Comparison of ENCODE assay signal across 16 mouse cellular contexts in the genomic region with DNA sequence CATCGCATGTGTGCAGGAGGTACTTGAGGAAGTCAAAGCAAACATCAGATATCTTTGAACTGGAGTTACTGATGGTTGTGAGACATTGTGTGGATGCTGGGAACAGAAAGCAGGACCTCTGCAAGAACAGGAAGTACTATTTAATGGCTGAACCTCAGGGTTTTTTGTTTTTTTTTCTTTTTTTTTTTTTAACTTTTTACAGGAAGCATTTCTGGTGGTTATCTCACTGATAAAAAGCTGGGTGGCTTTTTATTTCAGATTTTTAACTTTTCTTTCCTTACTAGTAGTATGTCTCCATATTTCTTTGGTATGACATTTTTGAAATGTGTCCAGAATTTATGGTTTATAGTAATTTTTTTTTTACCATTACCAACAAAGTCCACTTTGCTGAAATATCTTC.
"Had no signal": no experiment of that assay in that cellular context is flagged by ENCODE, and none has a peak within 500 bp of the region (broad histone marks: within the 10 kb centered on the region; RNA-seq: fewer than 3 reads in every experiment).

No protein-coding gene starts in this region.

- H3K9me3 ChIP-seq: neural tube, embryonic 13.5 days; neural tube, embryonic 15.5 days; stomach, embryonic 15.5 days had no signal

- H3K27me3 ChIP-seq: neural tube, embryonic 13.5 days; neural tube, embryonic 15.5 days; stomach, embryonic 15.5 days had no signal

- H3K4me1 ChIP-seq: neural tube, embryonic 13.5 days; neural tube, embryonic 15.5 days; stomach, embryonic 15.5 days had no signal

- H3K9ac ChIP-seq: neural tube, embryonic 13.5 days; neural tube, embryonic 15.5 days; stomach, embryonic 15.5 days had no signal

- H3K27ac ChIP-seq: neural tube, embryonic 13.5 days; neural tube, embryonic 15.5 days; stomach, embryonic 15.5 days; stomach, postnatal 0 days had no signal

- DNase-seq: retina, postnatal 1 day; right cerebral cortex, adult 18-20 months; right cerebral cortex, postnatal 14 days; right cerebral cortex, postnatal 25 days; right cerebral cortex, postnatal 4 days; spleen, adult 18-20 months; thymus, adult 18-20 months; thymus, adult 2 months; thymus, postnatal 14 days; thymus, postnatal 25 days; thymus, postnatal 36 days; thymus, postnatal 4 days had no signal

- H3K4me3 ChIP-seq: neural tube, embryonic 13.5 days; neural tube, embryonic 15.5 days; stomach, embryonic 15.5 days had no signal
